Mouse (Mus musculus) hindbrain, embryonic 13.5 days (tissue): ENCODE measurements around the gene Tes. TPM values are rescaled to one million over a fixed set of nuclear protein-coding genes. Genes with fewer than 3 reads are reported as not detected.
"Not testable (repeated sequence)": the region's sequence is repeated elsewhere in the genome, so short reads cannot be mapped to it uniquely, and the experiment has no call there.

Source experiments
- ATAC-seq: fragments of 200-750 bp; cut with Nextera tagmentation; 2 replicates; pipeline ENCODE4 v1.8.0; 2017; ENCODE audit warnings: moderate TSS enrichment; ENCODE audit not compliant: low FRiP score
- H3K27ac ChIP-seq: fragments of 300-500 bp; sonication (generic); 2 replicates; pipeline ENCODE4 v1.5.1; 2015; ENCODE audit warnings: inconsistent platforms, mild to moderate bottlenecking, moderate library complexity
- H3K27me3 ChIP-seq: fragments of 300-500 bp; sonication (generic); 2 replicates; pipeline ENCODE4 v1.6.1; 2015; ENCODE audit warnings: mild to moderate bottlenecking, inconsistent platforms
- H3K36me3 ChIP-seq: fragments of 300-500 bp; sonication (generic); 2 replicates; pipeline ENCODE4 v1.6.1; 2015; ENCODE audit warnings: mild to moderate bottlenecking, inconsistent platforms
- H3K4me1 ChIP-seq: fragments of 300-500 bp; sonication (generic); replicated peaks from 2 replicates; pipeline ENCODE4 v1.6.1; 2015; ENCODE audit warnings: inconsistent platforms
- H3K4me2 ChIP-seq: fragments of 300-500 bp; sonication (generic); 2 replicates; pipeline ENCODE4 v1.6.1; 2015; ENCODE audit warnings: inconsistent platforms, mild to moderate bottlenecking, moderate library complexity
- H3K4me3 ChIP-seq: fragments of 300-500 bp; sonication (generic); 2 replicates; pipeline ENCODE4 v1.5.1; 2015; ENCODE audit warnings: mild to moderate bottlenecking, inconsistent platforms
- H3K9ac ChIP-seq: fragments of 300-500 bp; sonication (generic); 2 replicates; pipeline ENCODE4 v1.6.1; 2015; ENCODE audit warnings: mild to moderate bottlenecking, inconsistent platforms
- H3K9me3 ChIP-seq: fragments of 300-500 bp; sonication (generic); 2 replicates; pipeline ENCODE4 v1.6.1; 2016; ENCODE audit warnings: inconsistent platforms
- WGBS: fragments of 180-500 bp; shearing (Covaris S2); methylation state at CpG from one replicate; pipeline ENCODE4 v1.1.7; 2015; 5-methylcytosine and 5-hydroxymethylcytosine counted together
- polyA plus RNA-seq: library from polyadenylated mRNA; unstranded; fragments of >200 nt; fragmentation: Nextera tagmentation; extraction: Ambion mirVana; gene quantifications from 2 replicates; pipeline ENCODE4 v1.2.1, GENCODE M21; 2015

Gene Tes
- polyA plus RNA-seq, 1 experiment from 2014 or later: 55.7 TPM

DNA sequence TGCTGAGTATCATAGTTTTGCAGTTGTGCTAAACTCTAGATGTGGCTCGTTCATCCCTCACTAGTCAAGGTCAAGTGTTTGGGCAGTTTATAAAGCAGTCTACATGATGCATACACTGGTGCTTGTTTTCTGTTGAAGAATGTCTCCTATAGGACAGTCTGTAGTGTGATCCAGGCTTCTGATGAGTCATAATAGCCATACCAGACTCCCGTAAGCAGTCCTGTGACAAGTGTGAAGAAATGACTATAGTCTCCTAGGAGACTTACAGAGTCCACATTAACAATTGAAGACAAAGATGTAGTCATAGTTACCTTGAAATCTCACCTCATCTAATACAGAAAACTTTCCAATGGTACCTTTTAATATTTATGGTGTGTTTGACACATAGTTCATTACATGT is 4.8 kb upstream of the Tes start:
- WGBS: 82% methylated on average over 2 of the region's 2 CpGs
- H3K27me3 ChIP-seq: 0 out of 2 replicates have a peak, but pooled peaks cover 3% of the 10 kb centered on the region

DNA sequence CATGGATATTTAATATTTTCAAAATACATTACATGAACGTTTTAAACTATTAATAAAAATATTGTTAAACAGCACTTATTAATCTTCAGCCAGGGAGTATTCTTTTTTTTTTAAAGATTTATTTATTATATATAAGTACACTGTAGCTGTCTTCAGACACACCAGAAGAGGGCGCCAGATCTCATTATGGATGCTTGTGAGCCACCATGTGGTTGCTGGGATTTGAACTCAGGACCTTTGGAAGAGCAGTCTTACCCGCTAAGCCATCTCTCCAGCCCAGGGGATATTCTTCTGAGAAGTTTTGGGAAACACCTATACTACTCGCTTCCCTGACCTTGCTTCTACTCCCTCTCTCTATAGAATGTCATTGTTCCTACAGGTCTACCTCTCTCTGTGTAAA is 3.1 kb upstream of the Tes start:
- not testable (repeated sequence) for ATAC-seq, H3K4me3 ChIP-seq, H3K27ac ChIP-seq, H3K4me2 ChIP-seq, H3K36me3 ChIP-seq, H3K9me3 ChIP-seq, H3K9ac ChIP-seq, H3K27me3 ChIP-seq
- H3K4me1 ChIP-seq: peaks cover 13% of the 10 kb centered on the region
- 83% methylated on average over 4 of the region's 4 CpGs for WGBS

More for the DNA sequence above, 4.8 kb upstream of the Tes start:
- 0 out of 2 replicates have a peak, but pooled peaks cover 2% of the 10 kb centered on the region for H3K4me1 ChIP-seq
- H3K9me3 ChIP-seq: no peaks in the 10 kb centered on the region
- H3K9ac ChIP-seq: no peak overlapping the region
- H3K4me2 ChIP-seq: no peak overlapping the region
- H3K36me3 ChIP-seq: no peaks in the 10 kb centered on the region
- H3K4me3 ChIP-seq: no peak overlapping the region
- no peak for ATAC-seq
- no peak overlapping the region for H3K27ac ChIP-seq

DNA sequence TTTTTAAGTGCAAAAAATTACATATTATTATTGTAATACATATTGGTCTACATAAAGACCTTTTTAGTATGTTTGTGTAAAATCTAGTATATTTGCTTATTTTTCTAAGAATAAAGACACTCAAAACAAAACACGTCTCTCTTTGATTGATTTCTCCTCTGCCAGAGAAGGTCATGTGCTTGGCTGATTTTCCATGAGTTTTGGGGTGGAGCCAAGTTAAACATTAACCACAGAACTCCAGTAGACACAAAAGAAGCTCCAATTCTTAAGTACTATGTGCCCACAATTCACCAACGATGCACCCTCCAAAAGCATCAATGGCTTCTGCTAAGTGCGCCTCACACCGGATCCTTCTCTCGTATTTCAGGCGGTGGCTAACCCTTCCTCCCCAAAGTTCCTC is 2.6 kb upstream of the Tes start:
- Histone ChIP-seq H3K9me3 (no peaks in the 10 kb centered on the region), H3K27me3 (0 out of 2 replicates have a peak, but pooled peaks cover 3% of the 10 kb centered on the region), H3K4me1 (peaks cover 15% of the 10 kb centered on the region), H3K4me2 (no peak overlapping the region), H3K4me3 (no peak overlapping the region), H3K27ac (no peak overlapping the region), H3K36me3 (no peaks in the 10 kb centered on the region), H3K9ac (no peak overlapping the region)
- WGBS: 45% methylated on average over 6 of the region's 6 CpGs
- ATAC-seq: no peak

DNA sequence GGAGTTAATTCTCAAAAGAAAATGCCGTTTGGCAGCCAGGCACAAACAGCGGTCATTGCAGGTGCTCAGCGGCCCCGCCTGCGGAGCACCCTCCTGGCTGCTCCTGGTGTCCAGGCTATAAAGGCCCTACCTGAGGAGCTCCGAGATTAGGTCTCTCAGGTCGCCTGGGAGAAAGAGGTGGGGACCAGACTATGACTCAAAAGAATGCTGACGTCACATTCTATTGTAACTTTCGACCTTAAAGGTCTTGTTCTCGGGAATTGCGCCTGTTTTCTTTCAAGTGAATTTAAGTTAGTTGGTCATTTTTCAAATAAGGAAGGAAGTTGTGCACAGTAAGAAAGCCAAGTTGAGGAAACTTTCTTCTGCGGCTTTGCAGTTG is 831 bp downstream of the Tes start:
- Histone ChIP-seq H3K9me3 (no peaks in the 10 kb centered on the region), H3K36me3 (no peaks in the 10 kb centered on the region), H3K27ac (peak overlapping the region; percentile 58), H3K9ac (peak overlapping the region; percentile 89), H3K4me1 (peaks cover 23% of the 10 kb centered on the region), H3K27me3 (0 out of 2 replicates have a peak, but pooled peaks cover under 1% of the 10 kb centered on the region), H3K4me2 (peak overlapping the region; percentile 80), H3K4me3 (peak overlapping the region; percentile 74)
- ATAC-seq: peak; percentile 43; the same call in 1 of the 2 replicates
- whole genome bisulfite sequencing: 4% methylated on average over 12 of the region's 12 CpGs

DNA sequence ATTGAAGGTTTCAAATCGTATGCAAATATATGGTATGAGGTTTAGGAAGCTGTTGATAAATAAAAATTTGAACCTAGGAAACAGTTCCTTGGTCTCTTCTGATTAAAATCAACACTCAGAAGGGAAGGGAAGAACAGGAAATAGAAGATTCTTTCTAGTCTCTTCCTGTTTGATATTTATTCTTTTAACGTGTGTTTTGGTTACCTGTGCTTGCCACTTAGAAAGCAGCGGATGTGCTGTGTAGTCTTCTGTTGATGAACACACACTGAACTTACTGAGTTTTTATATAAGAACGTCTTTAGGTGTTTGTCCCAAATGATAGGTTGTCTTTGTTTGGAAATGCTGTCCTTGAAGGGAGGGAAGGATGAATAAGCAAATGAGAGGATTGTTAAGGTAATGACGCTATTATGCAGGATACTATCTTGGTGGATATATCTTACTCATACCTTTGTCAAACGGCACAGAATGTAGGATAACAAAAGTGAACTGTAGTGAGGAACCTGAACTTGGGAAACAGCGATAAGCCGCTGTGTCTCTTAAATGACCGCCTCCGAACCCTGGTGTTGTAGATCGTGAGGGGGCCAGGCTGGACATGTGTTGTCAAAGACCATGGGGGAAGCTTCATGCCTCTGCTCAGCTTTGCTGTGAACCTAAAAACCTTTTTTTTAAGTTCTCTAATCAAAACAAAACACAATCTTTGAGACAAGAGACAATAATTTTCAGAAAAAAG is 1.4 kb downstream of the Tes start:
- no peaks in the 10 kb centered on the region for H3K36me3 ChIP-seq
- H3K4me1 ChIP-seq: peaks cover 23% of the 10 kb centered on the region
- ATAC-seq: no peak
- no peaks in the 10 kb centered on the region for H3K9me3 ChIP-seq
- 59% methylated on average over 11 of the region's 11 CpGs for WGBS
- no peaks in the 10 kb centered on the region for H3K27me3 ChIP-seq
- peak overlapping the region; percentile 89; the same call in 1 of the 2 replicates for H3K9ac ChIP-seq
- no peak overlapping the region for H3K27ac ChIP-seq
- peak overlapping the region; percentile 80 for H3K4me2 ChIP-seq
- peak overlapping the region; percentile 74 for H3K4me3 ChIP-seq

DNA sequence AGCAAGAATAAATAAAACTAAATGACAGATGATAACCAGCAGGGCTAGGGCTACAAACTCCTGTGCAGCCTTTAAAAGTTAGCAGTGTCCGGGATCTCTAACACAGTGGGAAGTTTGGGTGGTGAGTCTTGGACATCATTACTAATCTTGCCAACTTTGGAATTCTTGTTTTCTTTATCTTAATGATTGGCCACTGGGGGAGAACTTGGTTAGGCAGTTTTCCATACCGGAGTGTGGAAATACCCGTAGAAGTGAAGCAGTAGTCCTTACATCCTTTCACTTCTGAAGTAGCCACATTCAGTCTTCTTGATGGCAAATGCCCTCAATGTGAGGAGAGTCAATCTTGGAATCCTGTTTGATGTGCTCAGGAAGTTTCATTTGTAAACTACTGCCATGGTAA is 7.0 kb downstream of the Tes start:
- Histone ChIP-seq H3K27me3 (no peaks in the 10 kb centered on the region), H3K9me3 (no peaks in the 10 kb centered on the region), H3K27ac (no peak overlapping the region), H3K4me2 (no peak overlapping the region), H3K4me3 (no peak overlapping the region), H3K36me3 (no peaks in the 10 kb centered on the region), H3K9ac (no peak overlapping the region), H3K4me1 (peaks cover 9% of the 10 kb centered on the region)
- no peak for ATAC-seq
- 96% methylated on average over 3 of the region's 3 CpGs for WGBS

DNA sequence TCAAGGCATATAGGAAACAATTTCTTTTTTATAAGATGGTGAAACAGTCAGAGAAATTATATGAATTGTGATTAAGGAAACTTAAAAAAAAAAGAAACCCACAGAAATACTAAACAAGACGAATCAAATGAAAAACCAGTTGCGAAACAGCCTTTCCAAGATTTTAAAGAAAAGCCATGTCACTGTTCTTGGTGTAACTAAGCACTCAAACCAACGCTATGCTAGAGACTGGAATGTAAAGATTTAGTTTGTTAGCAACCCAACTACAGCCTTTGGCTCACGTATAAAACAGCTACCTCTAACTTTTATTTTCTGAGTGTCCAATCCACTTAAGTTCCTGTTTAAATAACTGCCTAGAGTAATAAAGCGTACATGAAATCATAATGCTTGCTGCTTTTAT is 7.4 kb downstream of the Tes start:
- 92% methylated on average over 5 of the region's 5 CpGs for WGBS
- no peaks in the 10 kb centered on the region for H3K27me3 ChIP-seq
- no peak for ATAC-seq

DNA sequence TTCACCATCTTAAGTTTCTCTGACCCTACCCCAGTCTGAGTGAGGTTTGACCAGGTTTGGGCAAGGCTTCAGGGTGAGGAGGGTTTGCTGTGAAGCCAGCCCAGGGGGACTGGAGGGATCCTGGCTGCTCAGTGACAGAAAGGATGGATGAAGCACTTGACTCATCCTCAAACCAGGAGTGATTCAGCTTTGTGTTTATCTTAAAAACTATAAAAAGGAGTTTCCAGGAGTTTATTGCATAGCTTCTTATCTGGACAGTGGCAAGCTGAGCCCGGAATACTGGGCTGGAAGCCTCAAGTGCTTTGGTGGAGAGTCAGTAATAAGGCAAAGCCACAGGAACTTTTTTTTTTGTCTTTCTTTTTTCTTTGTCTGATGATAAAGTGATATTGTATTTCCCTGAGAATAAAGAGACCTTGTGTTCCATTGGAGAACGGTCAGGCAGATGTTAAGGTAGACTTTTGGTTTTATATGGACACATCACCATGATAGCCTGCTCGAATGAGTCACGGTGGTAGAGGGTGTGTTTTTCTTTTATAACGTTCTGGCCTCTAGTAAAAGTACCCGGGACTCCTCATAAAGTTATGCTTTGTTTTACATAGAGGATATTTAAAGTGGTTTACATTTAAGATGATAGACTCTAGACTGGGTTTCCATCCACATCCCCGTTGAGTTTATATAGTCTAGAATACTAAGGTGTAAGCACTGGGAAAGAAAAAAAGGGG is 8.0 kb downstream of the Tes start:
- H3K36me3 ChIP-seq: no peaks in the 10 kb centered on the region
- no peaks in the 10 kb centered on the region for H3K27me3 ChIP-seq
- H3K9ac ChIP-seq: no peak overlapping the region
- peaks cover 12% of the 10 kb centered on the region for H3K4me1 ChIP-seq
- WGBS: 86% methylated on average over 7 of the region's 7 CpGs
- H3K4me3 ChIP-seq: no peak overlapping the region
- no peaks in the 10 kb centered on the region for H3K9me3 ChIP-seq
- H3K4me2 ChIP-seq: no peak overlapping the region
- H3K27ac ChIP-seq: no peak overlapping the region
- no peak for ATAC-seq

More for the DNA sequence above, 7.4 kb downstream of the Tes start:
- no peak overlapping the region for H3K9ac ChIP-seq
- peaks cover 11% of the 10 kb centered on the region for H3K4me1 ChIP-seq
- no peaks in the 10 kb centered on the region for H3K36me3 ChIP-seq
- H3K9me3 ChIP-seq: no peaks in the 10 kb centered on the region
- H3K4me2 ChIP-seq: no peak overlapping the region
- H3K27ac ChIP-seq: no peak overlapping the region
- no peak overlapping the region for H3K4me3 ChIP-seq

DNA sequence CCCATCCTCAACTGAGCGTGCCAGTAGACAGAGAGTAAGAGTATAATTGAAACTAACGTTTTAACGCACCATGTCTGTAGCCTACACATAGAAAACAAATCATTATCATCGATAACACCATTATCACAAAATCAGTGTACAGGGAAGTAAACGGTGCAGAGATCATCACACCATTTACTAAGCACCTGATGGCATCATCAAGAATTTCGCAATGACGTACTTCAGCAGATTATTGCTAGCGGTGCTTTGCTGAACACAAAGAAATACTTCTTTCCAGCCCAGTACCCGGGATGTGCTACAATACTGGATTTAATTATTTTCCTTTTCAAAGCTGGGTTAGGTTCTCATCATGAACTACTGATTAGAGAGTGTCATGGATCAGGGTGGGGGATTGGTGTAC is 12.3 kb downstream of the Tes start:
- H3K27ac ChIP-seq: no peak overlapping the region
- no peak for ATAC-seq
- H3K4me2 ChIP-seq: no peak overlapping the region
- peaks cover 13% of the 10 kb centered on the region; the same call in 1 of the 2 replicates for H3K4me1 ChIP-seq
- H3K4me3 ChIP-seq: no peak overlapping the region
- no peaks in the 10 kb centered on the region for H3K36me3 ChIP-seq
- no peaks in the 10 kb centered on the region for H3K27me3 ChIP-seq
- H3K9me3 ChIP-seq: no peaks in the 10 kb centered on the region
- WGBS: 70% methylated on average over 9 of the region's 9 CpGs
- no peak overlapping the region for H3K9ac ChIP-seq

DNA sequence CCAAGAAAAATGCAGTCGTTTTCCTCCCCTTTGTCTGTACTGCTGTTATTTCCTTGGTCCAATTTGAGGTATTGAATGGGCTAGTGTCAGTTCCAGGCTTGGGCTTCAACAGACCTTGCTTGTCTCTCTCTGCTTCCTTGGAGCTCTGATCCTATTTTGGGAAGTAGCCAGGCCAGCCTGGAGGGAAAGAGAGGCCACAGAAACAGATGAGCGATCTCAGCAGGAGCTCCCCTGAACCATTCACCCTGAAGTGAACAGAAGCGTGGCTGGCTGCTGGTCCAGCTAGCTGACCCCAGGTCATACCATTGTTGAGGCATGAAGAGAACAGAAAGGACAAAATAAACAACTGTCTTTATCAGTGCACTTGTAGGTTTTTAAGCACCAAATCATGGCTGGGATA is 12.8 kb downstream of the Tes start:
- no peak overlapping the region for H3K27ac ChIP-seq
- no peaks in the 10 kb centered on the region for H3K27me3 ChIP-seq
- WGBS: 9% methylated on average over 3 of the region's 3 CpGs
- no peak for ATAC-seq
- H3K9ac ChIP-seq: no peak overlapping the region
- H3K4me1 ChIP-seq: peaks cover 13% of the 10 kb centered on the region; the same call in 1 of the 2 replicates
- no peak overlapping the region for H3K4me2 ChIP-seq
- no peaks in the 10 kb centered on the region for H3K9me3 ChIP-seq
- no peak overlapping the region for H3K4me3 ChIP-seq
- H3K36me3 ChIP-seq: no peaks in the 10 kb centered on the region

DNA sequence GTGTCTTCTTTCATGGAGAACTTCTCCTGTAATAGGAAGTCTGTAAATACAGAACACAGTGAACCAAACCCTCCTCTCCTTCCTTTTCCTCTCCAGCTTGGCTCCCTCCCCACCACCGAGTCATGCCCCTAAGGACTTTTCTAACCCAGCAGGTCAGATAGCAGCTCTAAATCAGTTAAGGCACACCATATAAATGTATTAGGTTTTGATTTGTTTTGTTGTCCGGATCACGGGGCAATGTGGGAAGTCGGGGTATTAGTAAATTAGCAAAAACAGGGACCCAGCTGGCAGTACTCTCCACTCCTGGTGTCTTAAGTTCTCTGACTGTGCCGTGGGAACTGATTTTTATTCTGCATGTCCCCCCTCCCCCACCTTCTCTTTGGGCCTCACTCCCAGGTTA is 14.4 kb downstream of the Tes start:
- H3K27ac ChIP-seq: no peak overlapping the region
- no peaks in the 10 kb centered on the region for H3K36me3 ChIP-seq
- H3K9me3 ChIP-seq: no peaks in the 10 kb centered on the region
- H3K27me3 ChIP-seq: no peaks in the 10 kb centered on the region
- H3K4me1 ChIP-seq: peaks cover 13% of the 10 kb centered on the region; the same call in 1 of the 2 replicates
- no peak overlapping the region for H3K4me3 ChIP-seq
- no peak for ATAC-seq
- H3K4me2 ChIP-seq: no peak overlapping the region
- no peak overlapping the region for H3K9ac ChIP-seq
- WGBS: 53% methylated on average over 5 of the region's 5 CpGs

DNA sequence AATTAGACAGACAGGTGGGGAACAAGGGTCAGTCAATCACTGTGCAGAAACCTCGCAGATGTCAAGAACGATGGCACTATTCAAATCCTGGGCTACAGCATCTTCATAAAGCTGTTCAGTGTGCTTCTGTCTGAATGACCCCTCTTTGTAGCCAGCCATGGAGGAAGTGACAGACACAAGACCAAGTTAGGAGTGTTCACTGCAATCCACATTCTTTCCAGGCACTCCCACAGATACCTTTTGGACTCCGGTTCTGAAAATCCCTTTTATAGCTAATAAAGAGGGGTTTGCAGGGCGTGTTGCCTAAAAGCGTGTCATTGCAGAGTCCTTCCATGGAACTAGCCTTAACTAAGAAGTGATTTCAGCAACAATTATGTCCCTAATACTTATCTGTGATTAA is 14.9 kb downstream of the Tes start:
- no peak overlapping the region for H3K4me3 ChIP-seq
- H3K4me1 ChIP-seq: peaks cover 13% of the 10 kb centered on the region; the same call in 1 of the 2 replicates
- no peak overlapping the region for H3K27ac ChIP-seq
- no peak for ATAC-seq
- H3K9ac ChIP-seq: no peak overlapping the region
- no peaks in the 10 kb centered on the region for H3K36me3 ChIP-seq
- H3K4me2 ChIP-seq: no peak overlapping the region
- H3K9me3 ChIP-seq: no peaks in the 10 kb centered on the region
- H3K27me3 ChIP-seq: no peaks in the 10 kb centered on the region
- 80% methylated on average over 5 of the region's 5 CpGs for WGBS
